Mouse (Mus musculus): ENCODE results near the gene Rabepk. TPM values are rescaled to one million over a fixed set of nuclear protein-coding genes. Genes with fewer than 3 reads are reported as not detected.

Rabepk gene
- total and polyA plus RNA-seq, 3 experiments = 47.1 to 85.3 TPM; not detected in 1

GRCm38 (mm10) chr2:34773673-34774072 is 26.0 kb downstream of the Rabepk start:
- Histone ChIP-seq H3K79me2 (ENCODE audit: control insufficient read depth, insufficient read depth, low read length, poor library complexity) (peaks cover 63% of the 10 kb centered on the region), H3K9me3 (replicated peaks; ENCODE audit: insufficient read depth, low read length) (no peaks in the 10 kb centered on the region), H3K27me3 (ENCODE audit: control insufficient read depth in 1 of 2, insufficient read depth in 2 of 2, low read length in 2 of 2) (no peaks in the 10 kb centered on the region), H3K9ac (ENCODE audit: control insufficient read depth, low read depth, low read length, poor library complexity, severe bottlenecking) (peak overlapping the region; percentile 80), H3K27ac (ENCODE audit: control insufficient read depth, low read depth, low read length) (no peak overlapping the region), H3K36me3 (ENCODE audit: control insufficient read depth in 1 of 2, insufficient read depth in 2 of 2, low read length in 2 of 2) (peaks cover 43 to 52% of the 10 kb centered on the region in 2 experiments), H3K4me1 (ENCODE audit: control insufficient read depth in 1 of 2, insufficient read depth in 2 of 2, low read length in 2 of 2) (peaks cover 2 to 18% of the 10 kb centered on the region in 2 experiments), H3K4me3 (ENCODE audit: control insufficient read depth in 1 of 2, insufficient read depth in 1 of 2, low read depth in 2 of 2, low read length in 2 of 2) (peak overlapping the region; percentile 68 to 92)
- no peak for TF ChIP-seq E2F4 (IDR thresholded peaks at IDR 0.05; ENCODE audit: borderline replicate concordance, low read depth, low read length)
- 0 out of 2 replicates have a peak, but pooled peaks have one; percentile 48 for TF ChIP-seq ZMIZ1 (IDR thresholded peaks at IDR 0.05; ENCODE audit: low read depth, low read length)
- TF ChIP-seq KAT2A (conservative IDR thresholded peaks at IDR 0.05; ENCODE audit: low read depth, low read length) = no peak
- DNase-seq (ENCODE audit: low read depth, low spot score) = peak; percentile 50

- H3K4me1 ChIP-seq (ENCODE audit: control insufficient read depth in 1 of 2, insufficient read depth in 2 of 2, low read length in 2 of 2) = peaks cover 2 to 18% of the 10 kb centered on the region in 2 experiments
Measured at GRCm38 (mm10) chr2:34772252-34773235, 27.2 kb downstream of the Rabepk start.

GRCm38 (mm10) chr2:34771368-34772226 is 28.1 kb downstream of the Rabepk start, which contains the start of gene Hspa5:
Hspa5 (plus strand) TSS chr2:34771970.
- Histone ChIP-seq H3K79me2 (ENCODE audit: control insufficient read depth, insufficient read depth, low read length, poor library complexity) (peaks cover 55% of the 10 kb centered on the region), H3K36me3 (ENCODE audit: control insufficient read depth in 1 of 2, insufficient read depth in 2 of 2, low read length in 2 of 2) (peaks cover 36 to 40% of the 10 kb centered on the region in 2 experiments)
- peak; percentile 93 for TF ChIP-seq MYB (IDR thresholded peaks at IDR 0.05; ENCODE audit: low read depth, low read length)
- TF ChIP-seq USF1 (IDR thresholded peaks at IDR 0.05; ENCODE audit: low read depth, low read length) = 0 out of 2 replicates have a peak, but pooled peaks have one; percentile 5
- TF ChIP-seq MXI1 (IDR thresholded peaks at IDR 0.05; ENCODE audit: low read depth, low read length) = peak; percentile 89
- no peak for TF ChIP-seq E2F4 (IDR thresholded peaks at IDR 0.05; ENCODE audit: borderline replicate concordance, low read depth, low read length)
- no peak for TF ChIP-seq SMC3 (IDR thresholded peaks at IDR 0.05; ENCODE audit: low read depth, low read length)
- TF ChIP-seq MAZ (IDR thresholded peaks at IDR 0.05; ENCODE audit: low read depth, low read length) = peak; percentile 33; the same call in 1 of the 2 replicates
- peak; percentile 94 for TF ChIP-seq CHD2 (IDR thresholded peaks at IDR 0.05; ENCODE audit: low read length)
- no peak for TF ChIP-seq ZNF384 (IDR thresholded peaks at IDR 0.05; ENCODE audit: low read depth, low read length)
- no peak for TF ChIP-seq USF2 (IDR thresholded peaks at IDR 0.05; ENCODE audit: borderline replicate concordance in 1 of 2, insufficient read depth in 1 of 2, low read depth in 1 of 2, low read length in 2 of 2)
- TF ChIP-seq RAD21 (IDR thresholded peaks at IDR 0.05; ENCODE audit: low read depth, low read length) = no peak
- TF ChIP-seq ZKSCAN1 (IDR thresholded peaks at IDR 0.05; ENCODE audit: low read depth, low read length) = no peak
- no peak for TF ChIP-seq CHD1 (IDR thresholded peaks at IDR 0.05; ENCODE audit: low read depth, low read length)
- no peak for TF ChIP-seq TAL1 (IDR thresholded peaks at IDR 0.05; ENCODE audit: low read length)
- TF ChIP-seq SIN3A (IDR thresholded peaks at IDR 0.05; ENCODE audit: low read length) = peak; percentile 88
- TF ChIP-seq NELFE (IDR thresholded peaks at IDR 0.05; ENCODE audit: low read depth, low read length) = peak; percentile 100
- TF ChIP-seq ZMIZ1 (IDR thresholded peaks at IDR 0.05; ENCODE audit: low read depth, low read length) = peak; percentile 99

More at GRCm38 (mm10) chr2:34772252-34773235, 27.2 kb downstream of the Rabepk start:
- Histone ChIP-seq H3K9ac (ENCODE audit: control insufficient read depth, low read depth, low read length, poor library complexity, severe bottlenecking) (peak overlapping the region; percentile 80), H3K79me2 (ENCODE audit: control insufficient read depth, insufficient read depth, low read length, poor library complexity) (peaks cover 63% of the 10 kb centered on the region), H3K4me3 (ENCODE audit: control insufficient read depth in 1 of 2, insufficient read depth in 1 of 2, low read depth in 2 of 2, low read length in 2 of 2) (peak overlapping the region; percentile 68 to 92), H3K27me3 (ENCODE audit: control insufficient read depth in 1 of 2, insufficient read depth in 2 of 2, low read length in 2 of 2) (no peaks in the 10 kb centered on the region), H3K9me3 (replicated peaks; ENCODE audit: insufficient read depth, low read length) (no peaks in the 10 kb centered on the region), H3K36me3 (ENCODE audit: control insufficient read depth in 1 of 2, insufficient read depth in 2 of 2, low read length in 2 of 2) (peaks cover 43 to 49% of the 10 kb centered on the region in 2 experiments), H3K27ac (ENCODE audit: control insufficient read depth, low read depth, low read length) (peak overlapping the region; percentile 60)
- DNase-seq (ENCODE audit: low read depth, low spot score) = peak; percentile 77
- TF ChIP-seq MAX (IDR thresholded peaks at IDR 0.05; ENCODE audit: low read length) (0 out of 2 replicates have a peak, but pooled peaks have one; percentile 40), SIN3A (IDR thresholded peaks at IDR 0.05; ENCODE audit: low read length) (peak; percentile 73; the same call in 1 of the 2 replicates), CHD1 (IDR thresholded peaks at IDR 0.05; ENCODE audit: low read depth, low read length) (peak; percentile 93), CTCF (IDR thresholded peaks at IDR 0.05 in 2 of 3, conservative IDR thresholded peaks at IDR 0.05 in 1 of 3; ENCODE audit: control insufficient read depth in 1 of 3, insufficient read depth in 1 of 3, low read depth in 2 of 3, low read length in 3 of 3, poor library complexity in 1 of 3, severe bottlenecking in 1 of 3) (no peak), JUND (IDR thresholded peaks at IDR 0.05; ENCODE audit: low read depth, low read length) (no peak), MYC (IDR thresholded peaks at IDR 0.05; ENCODE audit: low read depth, low read length) (0 out of 2 replicates have a peak, but pooled peaks have one; percentile 50), MXI1 (IDR thresholded peaks at IDR 0.05; ENCODE audit: low read depth, low read length) (peak; percentile 74), TCF12 (IDR thresholded peaks at IDR 0.05; ENCODE audit: low read depth, low read length) (0 out of 2 replicates have a peak, but pooled peaks have one; percentile 17)

More at GRCm38 (mm10) chr2:34771368-34772226, 28.1 kb downstream of the Rabepk start, which contains the start of gene Hspa5:
- Histone ChIP-seq H3K4me1 (ENCODE audit: control insufficient read depth in 1 of 2, insufficient read depth in 2 of 2, low read length in 2 of 2) (peaks cover 2 to 16% of the 10 kb centered on the region in 2 experiments), H3K4me3 (ENCODE audit: control insufficient read depth in 1 of 2, insufficient read depth in 1 of 2, low read depth in 2 of 2, low read length in 2 of 2) (peak within 1 kb of the TSS; percentile 75 to 92), H3K27me3 (ENCODE audit: control insufficient read depth in 1 of 2, insufficient read depth in 2 of 2, low read length in 2 of 2) (no peaks in the 10 kb centered on the region), H3K27ac (ENCODE audit: control insufficient read depth, low read depth, low read length) (peak within 1 kb of the TSS; percentile 79), H3K9me3 (replicated peaks; ENCODE audit: insufficient read depth, low read length) (no peaks in the 10 kb centered on the region), H3K9ac (ENCODE audit: control insufficient read depth, low read depth, low read length, poor library complexity, severe bottlenecking) (peak within 1 kb of the TSS; percentile 94)
- DNase-seq (ENCODE audit: low read depth, low spot score) = peak; percentile 100
